10 mouse cellular contexts compared by ENCODE assay signal in the genomic region with DNA sequence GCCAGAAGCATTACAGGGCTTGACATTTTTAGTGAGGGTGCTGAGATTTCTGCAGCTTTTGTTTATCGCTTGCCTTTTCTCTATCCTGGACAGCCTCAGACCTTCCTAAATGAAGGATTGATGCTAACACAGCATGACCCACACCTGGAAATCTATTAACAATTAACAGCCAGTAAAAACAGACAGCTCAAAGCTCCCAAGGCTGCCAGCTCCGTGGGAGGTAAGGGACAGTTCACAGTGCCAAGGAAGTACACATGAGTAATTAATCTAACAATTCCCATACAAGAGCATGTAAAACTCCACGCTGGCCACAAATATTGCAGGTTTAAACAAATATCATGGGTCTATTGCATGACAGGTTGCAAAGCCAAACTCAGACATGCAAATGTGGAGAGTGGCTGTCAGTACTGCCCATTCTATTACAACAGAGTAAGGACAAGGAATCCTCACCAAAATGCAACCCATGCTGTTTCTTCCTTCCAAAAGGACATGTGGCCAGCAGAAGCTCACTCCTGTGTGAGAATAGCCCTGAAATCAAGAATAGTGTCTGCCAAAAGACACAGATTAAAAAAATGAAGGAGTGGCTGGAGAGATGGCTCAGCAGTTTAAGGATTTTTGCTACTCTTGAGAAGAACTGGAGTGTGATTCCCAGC. TPM values are rescaled to one million over a fixed set of nuclear protein-coding genes. Genes with fewer than 3 reads are reported as not detected.
A peak's percentile ranks its signal among the peaks of the same experiment; 100 is the strongest.
DNase-seq lines count a peak whose midpoint lies in the region; ATAC-seq and TF ChIP-seq lines count a peak whose summit lies in the region.
"Had no signal": no experiment of that assay in that cellular context is flagged by ENCODE, and none has a peak within 500 bp of the region (broad histone marks: within the 10 kb centered on the region; RNA-seq: fewer than 3 reads in every experiment).

No protein-coding gene starts in this region.

- no peak overlapping the region for H3K9ac ChIP-seq in hindbrain, postnatal 0 days (replicated peaks; ENCODE audit: low read length)
- H3K9ac ChIP-seq in limb, embryonic 11.5 days (ENCODE audit: low read length) = no peak overlapping the region

- no peak for DNase-seq in cerebellum, postnatal 4 days (ENCODE audit: low spot score in 2 of 2)
- peak; percentile 29 to 44 for DNase-seq in cerebellum, adult 18-20 months
- peak; percentile 35 for DNase-seq in hindbrain, postnatal 0 days (ENCODE audit: low spot score)
- peak; percentile 42 for DNase-seq in limb, embryonic 11.5 days (ENCODE audit: low spot score)
- no peak for DNase-seq in thymus, postnatal 14 days
- no peak for DNase-seq in frontal cortex, postnatal 25 days (ENCODE audit: low spot score in 2 of 2)
- no peak for DNase-seq in left cerebral cortex, postnatal 36 days (ENCODE audit: low spot score in 2 of 2)
- DNase-seq: lung, postnatal 10 days had no signal

- H3K4me3 ChIP-seq in hindbrain, postnatal 0 days (ENCODE audit: low read length) = no peak overlapping the region
- no peak overlapping the region for H3K4me3 ChIP-seq in limb, embryonic 11.5 days (ENCODE audit: low read depth, low read length)
- H3K4me3 ChIP-seq: heart, embryonic 10.5 days had no signal

- H3K4me1 ChIP-seq in hindbrain, postnatal 0 days (ENCODE audit: insufficient read depth, low read length) = 0 out of 2 replicates have a peak, but pooled peaks cover 3% of the 10 kb centered on the region
- no peaks in the 10 kb centered on the region for H3K4me1 ChIP-seq in limb, embryonic 11.5 days (ENCODE audit: control insufficient read depth, insufficient read depth, low read length)
- H3K4me1 ChIP-seq: heart, embryonic 10.5 days had no signal

- H3K36me3 ChIP-seq in hindbrain, postnatal 0 days (ENCODE audit: insufficient read depth, low read length) = no peaks in the 10 kb centered on the region
- H3K36me3 ChIP-seq in limb, embryonic 11.5 days (ENCODE audit: control insufficient read depth, insufficient read depth, low read length) = no peaks in the 10 kb centered on the region
- H3K36me3 ChIP-seq: heart, embryonic 10.5 days had no signal

- peak; percentile 71; the same call in 1 of the 2 replicates for ATAC-seq in cerebellum, adult (ENCODE audit: insufficient number of reproducible peaks, low FRiP score, low TSS enrichment)
- ATAC-seq in hindbrain, postnatal 0 days = 0 out of 2 replicates have a peak, but pooled peaks have one; percentile 45
- ATAC-seq in limb, embryonic 11.5 days (ENCODE audit: insufficient number of reproducible peaks, low FRiP score, low TSS enrichment, low read depth) = no peak

- H3K4me2 ChIP-seq in hindbrain, postnatal 0 days (ENCODE audit: low read depth, low read length) = no peak overlapping the region
- H3K4me2 ChIP-seq in limb, embryonic 11.5 days (ENCODE audit: low read depth, severe bottlenecking) = no peak overlapping the region; the same call in 1 of the 2 replicates

- WGBS in hindbrain, postnatal 0 days = 13% methylated on average over 3 of the region's 3 CpGs
- WGBS in limb, embryonic 11.5 days = 2% methylated on average over 3 of the region's 3 CpGs

- no peaks in the 10 kb centered on the region for H3K27me3 ChIP-seq in hindbrain, postnatal 0 days (ENCODE audit: insufficient read depth, low read length)
- H3K27me3 ChIP-seq in limb, embryonic 11.5 days (ENCODE audit: control insufficient read depth, insufficient read depth, low read length) = peaks cover 14% of the 10 kb centered on the region; the same call in 1 of the 2 replicates

- intact Hi-C loops in left cerebral cortex, postnatal 36 days (cut with DNase I) = no loop called here

- TF ChIP-seq CTCF in hindbrain, postnatal 0 days (IDR thresholded peaks at IDR 0.05; ENCODE audit: low read depth) = no peak

- no peaks in the 10 kb centered on the region for H3K9me3 ChIP-seq in hindbrain, postnatal 0 days (ENCODE audit: low read length)
- H3K9me3 ChIP-seq in limb, embryonic 11.5 days (ENCODE audit: control insufficient read depth, low read length) = no peaks in the 10 kb centered on the region
- H3K9me3 ChIP-seq: heart, embryonic 10.5 days had no signal

- no peak overlapping the region for H3K27ac ChIP-seq in hindbrain, postnatal 0 days
- H3K27ac ChIP-seq in limb, embryonic 11.5 days (replicated peaks; ENCODE audit: low read depth, low read length) = no peak overlapping the region
- H3K27ac ChIP-seq: heart, embryonic 10.5 days had no signal

RNA-seq across cellular contexts. Expression of a gene that starts 28.6 kb away (rescaled TPM):
- total RNA-seq in hindbrain, postnatal 0 days (2014; rRNA removed) = 69.7 and 70.0 TPM in 2 replicates
- polyA plus RNA-seq in hindbrain, postnatal 0 days (2015; fragmentation: Nextera tagmentation; extraction: Ambion mirVana) = 57.5 and 60.9 TPM in 2 replicates
- 2.5 and 2.8 TPM in 2 replicates for polyA plus RNA-seq in limb, embryonic 11.5 days (2014; fragmentation: Nextera tagmentation; extraction: Ambion mirVana)
- 10 to 100 TPM; 62.7 to 63.9 TPM for total RNA-seq in left cerebral cortex, postnatal 36 days (2021)

Comparison
In these comparisons a context has a peak if more than half of its experiments do, and no peak if none do; other contexts are left out.
1. DNase-seq: peak in cerebellum, adult 18-20 months (2 of 2), hindbrain, postnatal 0 days (single experiment) and limb, embryonic 11.5 days (single experiment); none in cerebellum, postnatal 4 days (0 of 2), thymus, postnatal 14 days (single experiment), frontal cortex, postnatal 25 days (0 of 2) and left cerebral cortex, postnatal 36 days (0 of 2).